24 mouse cellular contexts compared by ENCODE assay signal in the genomic region with DNA sequence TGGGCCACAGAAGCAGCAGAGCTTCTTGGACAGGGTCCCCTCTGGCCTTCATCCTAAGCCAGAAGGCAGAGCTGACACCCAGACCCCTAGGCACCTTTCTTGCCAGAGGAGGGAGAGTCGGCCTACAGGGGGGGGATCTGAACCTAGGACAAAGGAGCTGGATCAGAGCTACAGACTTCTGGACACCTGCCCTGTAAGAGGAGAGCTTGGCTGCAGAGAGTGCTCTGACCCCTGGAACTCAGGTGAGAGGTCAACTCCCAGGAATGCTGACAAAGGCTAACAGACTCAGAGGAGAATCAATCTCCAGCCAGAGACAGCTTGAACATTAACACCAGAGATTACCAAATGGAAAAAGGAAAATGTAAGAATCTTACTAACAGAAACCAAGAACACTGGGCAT.
DNase-seq lines count a peak whose midpoint lies in the region; ATAC-seq and TF ChIP-seq lines count a peak whose summit lies in the region.
"Had no signal": no experiment of that assay in that cellular context is flagged by ENCODE, and none has a peak within 500 bp of the region (broad histone marks: within the 10 kb centered on the region; RNA-seq: fewer than 3 reads in every experiment).

No protein-coding gene starts in this region.

- H3K27ac ChIP-seq in liver, adult 2 months (replicated peaks; ENCODE audit: insufficient read depth, low read depth, low read length): peak overlapping the region; percentile 66
- no peak overlapping the region for H3K27ac ChIP-seq in liver, embryonic 11.5 days (ENCODE audit: low read depth, low read length)
- H3K27ac ChIP-seq in forebrain, postnatal 0 days (ENCODE audit: low read depth, low read length): no peak overlapping the region
- H3K27ac ChIP-seq: forebrain, embryonic 13.5 days; heart, embryonic 15.5 days; midbrain, embryonic 13.5 days; stomach, embryonic 15.5 days had no signal

- no peaks in the 10 kb centered on the region for H3K79me2 ChIP-seq in liver, adult 2 months (ENCODE audit: control insufficient read depth, insufficient read depth, low read length)

- 35% methylated on average over 1 of the region's 1 CpGs for WGBS in liver, adult 2 months
- WGBS in liver, embryonic 11.5 days: 78% methylated on average over 1 of the region's 1 CpGs
- WGBS in forebrain, postnatal 0 days: 89% methylated on average over 1 of the region's 1 CpGs

- no peak overlapping the region for H3K4me2 ChIP-seq in liver, embryonic 11.5 days
- H3K4me2 ChIP-seq in forebrain, postnatal 0 days (ENCODE audit: low read depth): no peak overlapping the region
- H3K4me2 ChIP-seq: forebrain, embryonic 13.5 days; heart, embryonic 15.5 days; midbrain, embryonic 13.5 days; stomach, embryonic 15.5 days had no signal

- H3K9me3 ChIP-seq in liver, embryonic 11.5 days (ENCODE audit: control insufficient read depth, low read length): no peaks in the 10 kb centered on the region
- no peaks in the 10 kb centered on the region for H3K9me3 ChIP-seq in forebrain, postnatal 0 days (ENCODE audit: low read length)
- H3K9me3 ChIP-seq: forebrain, embryonic 13.5 days; G1E; heart, embryonic 15.5 days; midbrain, embryonic 13.5 days; stomach, embryonic 15.5 days had no signal

- DNase-seq in liver, adult 2 months (ENCODE audit: extremely low read depth, low read depth, low spot score): peak; percentile 94
- DNase-seq in liver, embryonic 11.5 days (ENCODE audit: low spot score): no peak
- DNase-seq in kidney, adult 9 months: peak; percentile 93
- peak; percentile 68 for DNase-seq in kidney, postnatal 14 days
- DNase-seq in spleen, adult 12 weeks (ENCODE audit: low spot score): no peak
- DNase-seq in forebrain, postnatal 0 days: no peak
- DNase-seq in urinary bladder, adult 2 months (ENCODE audit: low spot score): no peak
- DNase-seq: adrenal gland, postnatal 14 days; cerebellum, adult 11 months; cerebellum, adult 9-10 months; cerebellum, postnatal 36 days; gastrocnemius, postnatal 14 days; left cerebral cortex, postnatal 4 days; lung, adult 18-20 months; lung, postnatal 4 days; retina, postnatal 1 day; right cerebral cortex, postnatal 14 days had no signal

- no peak for TF ChIP-seq POLR2A in liver, adult 2 months (IDR thresholded peaks at IDR 0.05; ENCODE audit: extremely low read depth, insufficient read depth, low read length)

- H3K9ac ChIP-seq in liver, adult 2 months (ENCODE audit: low read depth, low read length): no peak overlapping the region
- H3K9ac ChIP-seq in liver, embryonic 11.5 days (ENCODE audit: low read depth, low read length): no peak overlapping the region
- no peak overlapping the region for H3K9ac ChIP-seq in forebrain, postnatal 0 days
- H3K9ac ChIP-seq: forebrain, embryonic 13.5 days; heart, embryonic 15.5 days; midbrain, embryonic 13.5 days; stomach, embryonic 15.5 days had no signal

- H3K4me3 ChIP-seq in liver, adult 2 months (ENCODE audit: insufficient read depth, low read depth, low read length): no peak overlapping the region
- no peak overlapping the region for H3K4me3 ChIP-seq in liver, embryonic 11.5 days (ENCODE audit: low read depth, low read length)
- no peak overlapping the region for H3K4me3 ChIP-seq in forebrain, postnatal 0 days (ENCODE audit: low read depth, low read length)
- H3K4me3 ChIP-seq: forebrain, embryonic 13.5 days; heart, embryonic 15.5 days; midbrain, embryonic 13.5 days; stomach, embryonic 15.5 days had no signal

- no peaks in the 10 kb centered on the region for H3K36me3 ChIP-seq in liver, adult 2 months (ENCODE audit: control insufficient read depth, insufficient read depth, low read length)
- H3K36me3 ChIP-seq in liver, embryonic 11.5 days (ENCODE audit: control insufficient read depth, insufficient read depth, low read length): no peaks in the 10 kb centered on the region
- H3K36me3 ChIP-seq in forebrain, postnatal 0 days (ENCODE audit: insufficient read depth): no peaks in the 10 kb centered on the region
- H3K36me3 ChIP-seq: G1E; heart, embryonic 15.5 days; midbrain, embryonic 13.5 days; stomach, embryonic 15.5 days had no signal

- peaks cover 4% of the 10 kb centered on the region for H3K4me1 ChIP-seq in liver, adult 2 months (ENCODE audit: control insufficient read depth, insufficient read depth, low read length)
- no peaks in the 10 kb centered on the region for H3K4me1 ChIP-seq in liver, embryonic 11.5 days (replicated peaks; ENCODE audit: control insufficient read depth, insufficient read depth, low read length)
- no peaks in the 10 kb centered on the region for H3K4me1 ChIP-seq in forebrain, postnatal 0 days (ENCODE audit: insufficient read depth)
- H3K4me1 ChIP-seq: forebrain, embryonic 13.5 days; heart, embryonic 15.5 days; midbrain, embryonic 13.5 days; stomach, embryonic 15.5 days had no signal

- H3K27me3 ChIP-seq in liver, adult 2 months (ENCODE audit: control insufficient read depth, insufficient read depth, low read length): no peaks in the 10 kb centered on the region
- no peaks in the 10 kb centered on the region for H3K27me3 ChIP-seq in liver, embryonic 11.5 days (replicated peaks; ENCODE audit: control insufficient read depth, insufficient read depth, low read length)
- H3K27me3 ChIP-seq in forebrain, postnatal 0 days (ENCODE audit: insufficient read depth, low read length): no peaks in the 10 kb centered on the region
- H3K27me3 ChIP-seq: forebrain, embryonic 13.5 days; heart, embryonic 15.5 days; midbrain, embryonic 13.5 days; stomach, embryonic 15.5 days had no signal

- no peak for ATAC-seq in liver, embryonic 11.5 days (replicated peaks; ENCODE audit: low FRiP score)
- no peak for ATAC-seq in forebrain, postnatal 0 days
- ATAC-seq: forebrain, embryonic 13.5 days; hindbrain, embryonic 16.5 days; lung, postnatal 0 days; midbrain, embryonic 13.5 days had no signal

- no peak for TF ChIP-seq CTCF in liver, adult 2 months (IDR thresholded peaks at IDR 0.05; ENCODE audit: low read depth, low read length)
- TF ChIP-seq CTCF in forebrain, postnatal 0 days (IDR thresholded peaks at IDR 0.05; ENCODE audit: low read depth): no peak

Comparison
In these comparisons a context has a peak if more than half of its experiments do, and no peak if none do; other contexts are left out.
1. DNase-seq: peak in liver, adult 2 months (single experiment), kidney, adult 9 months (single experiment) and kidney, postnatal 14 days (single experiment); none in liver, embryonic 11.5 days (single experiment), spleen, adult 12 weeks (single experiment), forebrain, postnatal 0 days (single experiment) and urinary bladder, adult 2 months (single experiment).